Mouse (Mus musculus): ENCODE measurements at regions not wholly inside any gene's neighbourhood (a gene's known extent, or its start where the extent isn't known, plus 50 kb on each side); places are given as distances from the start of the nearest gene placed in this dataset.

DNA sequence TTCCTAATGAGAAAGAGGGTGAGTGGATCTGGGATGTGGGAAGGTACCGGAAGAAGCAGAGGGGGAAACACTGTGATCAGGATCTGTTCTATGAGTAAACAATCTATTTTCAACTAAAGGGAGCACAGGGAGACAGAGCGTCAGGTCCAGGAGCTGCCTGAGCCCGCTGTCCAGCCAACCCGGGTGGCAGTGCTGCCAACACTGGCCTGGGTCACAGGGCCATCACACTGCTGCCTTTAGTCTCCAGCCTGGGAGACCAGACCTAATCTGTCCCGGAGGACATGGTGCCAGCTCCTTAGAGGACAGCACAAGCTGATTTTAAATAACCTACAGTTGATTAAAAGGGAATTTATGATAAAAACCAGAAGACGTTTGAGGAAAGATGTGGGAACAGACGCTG, 100.0 kb upstream of the Tmem260 start:
- Histone ChIP-seq H3K36me3 (ENCODE audit: control insufficient read depth, insufficient read depth, low read length) (no peaks in the 10 kb centered on the region), H3K27ac (ENCODE audit: control insufficient read depth, insufficient read depth, low read depth, low read length) (no peak overlapping the region), H3K27me3 (ENCODE audit: control insufficient read depth, insufficient read depth, low read length) (no peaks in the 10 kb centered on the region), H3K4me3 (ENCODE audit: control insufficient read depth, low read depth, low read length) (no peak overlapping the region), H3K4me1 (ENCODE audit: control insufficient read depth, insufficient read depth, low read length) (no peaks in the 10 kb centered on the region; the same call in 1 of the 2 replicates)
- TF ChIP-seq CTCF (IDR thresholded peaks at IDR 0.05; ENCODE audit: control insufficient read depth, insufficient read depth, insufficient replicate concordance, low read depth, low read length), result no peak
- no peak for TF ChIP-seq POLR2A (IDR thresholded peaks at IDR 0.05; ENCODE audit: control insufficient read depth, low read depth, low read length)

- Histone ChIP-seq H3K36me3 (ENCODE audit: control insufficient read depth, insufficient read depth, low read length) (no peaks in the 10 kb centered on the region), H3K4me1 (ENCODE audit: control insufficient read depth, insufficient read depth, low read length) (no peaks in the 10 kb centered on the region; the same call in 1 of the 2 replicates), H3K27me3 (ENCODE audit: control insufficient read depth, insufficient read depth, low read length) (no peaks in the 10 kb centered on the region), H3K27ac (ENCODE audit: control insufficient read depth, insufficient read depth, low read depth, low read length) (no peak overlapping the region), H3K4me3 (ENCODE audit: control insufficient read depth, low read depth, low read length) (no peak overlapping the region)
- no peak for TF ChIP-seq CTCF (IDR thresholded peaks at IDR 0.05; ENCODE audit: control insufficient read depth, insufficient read depth, insufficient replicate concordance, low read depth, low read length)
- TF ChIP-seq POLR2A (IDR thresholded peaks at IDR 0.05; ENCODE audit: control insufficient read depth, low read depth, low read length), result no peak
Observed at GRCm38 (mm10) chr14:48349392-48350044, 96.4 kb upstream of the Tmem260 start.

DNA sequence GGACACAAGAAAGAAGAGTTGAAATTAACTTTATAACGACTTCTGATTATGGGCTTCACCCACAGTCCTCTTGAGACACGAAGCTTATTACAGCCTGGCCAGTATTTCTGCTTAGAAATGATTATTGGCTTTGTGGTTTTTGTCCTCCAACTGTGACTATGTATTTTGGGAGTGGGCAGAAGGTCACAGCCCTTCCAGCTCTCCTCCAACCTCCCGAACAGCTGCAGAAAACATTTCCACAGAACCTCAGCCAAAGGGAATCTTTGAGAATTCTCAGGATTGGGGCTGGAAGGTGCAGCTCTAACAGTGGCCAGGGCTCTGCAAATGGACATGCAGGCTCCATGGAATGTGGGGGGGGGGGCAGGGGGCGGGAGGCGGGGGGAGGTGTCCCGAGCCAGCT, 94.3 kb upstream of the Tmem260 start:
- H3K27ac ChIP-seq (ENCODE audit: control insufficient read depth, insufficient read depth, low read depth, low read length), result no peak overlapping the region
- H3K27me3 ChIP-seq (ENCODE audit: control insufficient read depth, insufficient read depth, low read length), result no peaks in the 10 kb centered on the region
- no peaks in the 10 kb centered on the region for H3K36me3 ChIP-seq (ENCODE audit: control insufficient read depth, insufficient read depth, low read length)
- H3K4me3 ChIP-seq (ENCODE audit: control insufficient read depth, low read depth, low read length), result no peak overlapping the region
- no peaks in the 10 kb centered on the region; the same call in 1 of the 2 replicates for H3K4me1 ChIP-seq (ENCODE audit: control insufficient read depth, insufficient read depth, low read length)
- no peak for TF ChIP-seq POLR2A (IDR thresholded peaks at IDR 0.05; ENCODE audit: control insufficient read depth, low read depth, low read length)
- no peak for TF ChIP-seq CTCF (IDR thresholded peaks at IDR 0.05; ENCODE audit: control insufficient read depth, insufficient read depth, insufficient replicate concordance, low read depth, low read length)

GRCm38 (mm10) chr14:48352825-48353224, 93.1 kb upstream of the Tmem260 start:
- H3K36me3 ChIP-seq (ENCODE audit: control insufficient read depth, insufficient read depth, low read length), result no peaks in the 10 kb centered on the region
- H3K4me3 ChIP-seq (ENCODE audit: control insufficient read depth, low read depth, low read length), result no peak overlapping the region
- H3K27ac ChIP-seq (ENCODE audit: control insufficient read depth, insufficient read depth, low read depth, low read length), result no peak overlapping the region
- H3K4me1 ChIP-seq (ENCODE audit: control insufficient read depth, insufficient read depth, low read length), result peaks cover 2% of the 10 kb centered on the region
- TF ChIP-seq CTCF (IDR thresholded peaks at IDR 0.05; ENCODE audit: control insufficient read depth, insufficient read depth, insufficient replicate concordance, low read depth, low read length), result no peak
- no peak for TF ChIP-seq POLR2A (IDR thresholded peaks at IDR 0.05; ENCODE audit: control insufficient read depth, low read depth, low read length)
- H3K27me3 ChIP-seq (ENCODE audit: control insufficient read depth, insufficient read depth, low read length), result no peaks in the 10 kb centered on the region

- no peak overlapping the region for H3K4me3 ChIP-seq (ENCODE audit: control insufficient read depth, low read depth, low read length)
- H3K4me1 ChIP-seq (ENCODE audit: control insufficient read depth, insufficient read depth, low read length), result peaks cover 2% of the 10 kb centered on the region
- no peaks in the 10 kb centered on the region for H3K27me3 ChIP-seq (ENCODE audit: control insufficient read depth, insufficient read depth, low read length)
- TF ChIP-seq CTCF (IDR thresholded peaks at IDR 0.05; ENCODE audit: control insufficient read depth, insufficient read depth, insufficient replicate concordance, low read depth, low read length), result no peak
- TF ChIP-seq POLR2A (IDR thresholded peaks at IDR 0.05; ENCODE audit: control insufficient read depth, low read depth, low read length), result no peak
- H3K27ac ChIP-seq (ENCODE audit: control insufficient read depth, insufficient read depth, low read depth, low read length), result no peak overlapping the region
- no peaks in the 10 kb centered on the region for H3K36me3 ChIP-seq (ENCODE audit: control insufficient read depth, insufficient read depth, low read length)
Observed at GRCm38 (mm10) chr14:48354176-48354575, 91.7 kb upstream of the Tmem260 start.

GRCm38 (mm10) chr14:48357441-48357840, 88.5 kb upstream of the Tmem260 start:
- peaks cover 2% of the 10 kb centered on the region; the same call in 1 of the 2 replicates for H3K4me1 ChIP-seq (ENCODE audit: control insufficient read depth, insufficient read depth, low read length)
- no peaks in the 10 kb centered on the region for H3K27me3 ChIP-seq (ENCODE audit: control insufficient read depth, insufficient read depth, low read length)
- H3K27ac ChIP-seq (ENCODE audit: control insufficient read depth, insufficient read depth, low read depth, low read length), result no peak overlapping the region
- H3K4me3 ChIP-seq (ENCODE audit: control insufficient read depth, low read depth, low read length), result no peak overlapping the region
- H3K36me3 ChIP-seq (ENCODE audit: control insufficient read depth, insufficient read depth, low read length), result no peaks in the 10 kb centered on the region
- TF ChIP-seq POLR2A (IDR thresholded peaks at IDR 0.05; ENCODE audit: control insufficient read depth, low read depth, low read length), result no peak
- TF ChIP-seq CTCF (IDR thresholded peaks at IDR 0.05; ENCODE audit: control insufficient read depth, insufficient read depth, insufficient replicate concordance, low read depth, low read length), result no peak

DNA sequence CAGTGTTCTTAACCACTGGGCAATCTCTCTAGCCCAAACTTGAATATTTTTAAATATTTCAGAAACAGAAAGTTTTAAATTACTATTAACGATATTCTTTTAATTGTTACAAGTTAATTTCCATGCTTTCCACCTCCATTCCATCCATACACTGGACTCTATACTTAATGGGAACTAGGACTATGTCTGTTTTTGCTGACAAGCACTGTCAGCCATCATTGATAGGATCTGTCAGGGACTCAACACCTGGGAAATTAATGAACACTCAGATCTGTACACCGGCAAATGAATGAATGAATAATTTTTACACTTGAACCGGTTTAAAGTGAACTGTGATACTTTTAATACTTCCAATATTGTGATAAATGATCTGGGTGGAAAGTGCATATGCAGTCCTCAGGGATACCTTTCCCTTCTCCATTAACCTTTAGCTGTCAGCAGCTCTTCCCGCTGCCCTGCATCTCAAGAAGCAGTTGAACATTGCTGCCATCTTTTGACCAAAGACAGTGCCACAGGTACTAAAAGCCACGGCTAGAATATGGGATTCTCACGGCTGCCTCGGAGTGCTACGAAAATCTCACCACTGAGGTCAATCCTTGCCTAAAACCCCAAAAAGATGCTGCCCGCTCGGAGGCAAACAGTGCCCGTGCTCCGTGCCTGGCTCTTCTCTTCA, 87.3 kb upstream of the Tmem260 start:
- no peak overlapping the region for H3K27ac ChIP-seq (ENCODE audit: control insufficient read depth, insufficient read depth, low read depth, low read length)
- H3K36me3 ChIP-seq (ENCODE audit: control insufficient read depth, insufficient read depth, low read length), result no peaks in the 10 kb centered on the region
- TF ChIP-seq POLR2A (IDR thresholded peaks at IDR 0.05; ENCODE audit: control insufficient read depth, low read depth, low read length), result no peak
- TF ChIP-seq CTCF (IDR thresholded peaks at IDR 0.05; ENCODE audit: control insufficient read depth, insufficient read depth, insufficient replicate concordance, low read depth, low read length), result no peak
- no peaks in the 10 kb centered on the region for H3K27me3 ChIP-seq (ENCODE audit: control insufficient read depth, insufficient read depth, low read length)
- H3K4me1 ChIP-seq (ENCODE audit: control insufficient read depth, insufficient read depth, low read length), result peaks cover 2% of the 10 kb centered on the region; the same call in 1 of the 2 replicates
- H3K4me3 ChIP-seq (ENCODE audit: control insufficient read depth, low read depth, low read length), result no peak overlapping the region
